Comparison of ENCODE assay signal across 18 mouse cellular contexts in the genomic region with DNA sequence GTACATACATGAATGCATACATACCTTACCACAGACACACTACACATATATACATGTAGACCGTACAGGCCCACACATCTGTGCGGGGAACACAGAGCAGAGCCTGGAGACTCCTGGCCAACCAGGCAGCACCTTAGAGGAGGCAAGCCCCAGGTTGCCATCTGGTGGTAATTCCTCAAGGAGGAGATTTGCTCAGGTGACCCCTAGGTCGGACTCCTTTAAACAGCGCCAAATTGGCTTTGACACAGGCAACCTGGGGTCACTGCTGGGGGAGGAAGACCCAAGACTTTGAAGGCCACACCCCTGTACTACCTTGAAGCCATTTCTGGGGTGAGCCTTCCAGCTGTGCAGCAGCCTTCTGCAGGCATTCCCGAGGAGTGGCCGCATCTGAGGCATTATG. TPM values are rescaled to one million over a fixed set of nuclear protein-coding genes. Genes with fewer than 3 reads are reported as not detected.
DNase-seq lines count a peak whose midpoint lies in the region; ATAC-seq and TF ChIP-seq lines count a peak whose summit lies in the region.
"Had no signal": no experiment of that assay in that cellular context is flagged by ENCODE, and none has a peak within 500 bp of the region (broad histone marks: within the 10 kb centered on the region; RNA-seq: fewer than 3 reads in every experiment).

No protein-coding gene starts in this region.

- H3K27me3 ChIP-seq in hindbrain, postnatal 0 days (ENCODE audit: insufficient read depth, low read length) = no peaks in the 10 kb centered on the region
- H3K27me3 ChIP-seq in hindbrain, embryonic 16.5 days (replicated peaks; ENCODE audit: control insufficient read depth, insufficient read depth, low read length) = 0 out of 2 replicates have a peak, but pooled peaks cover 3% of the 10 kb centered on the region
- H3K27me3 ChIP-seq in lung, postnatal 0 days (replicated peaks; ENCODE audit: insufficient read depth, low read length) = no peaks in the 10 kb centered on the region
- no peaks in the 10 kb centered on the region for H3K27me3 ChIP-seq in limb, embryonic 15.5 days
- H3K27me3 ChIP-seq: forebrain, embryonic 15.5 days had no signal

- H3K4me1 ChIP-seq in hindbrain, postnatal 0 days (ENCODE audit: insufficient read depth, low read length) = peaks cover 7% of the 10 kb centered on the region; the same call in 1 of the 2 replicates
- H3K4me1 ChIP-seq in hindbrain, embryonic 16.5 days (ENCODE audit: control insufficient read depth, insufficient read depth, low read depth, low read length) = peaks cover 7% of the 10 kb centered on the region; the same call in 1 of the 2 replicates
- H3K4me1 ChIP-seq in lung, postnatal 0 days (ENCODE audit: insufficient read depth, low read depth, low read length) = no peaks in the 10 kb centered on the region
- peaks cover 29% of the 10 kb centered on the region for H3K4me1 ChIP-seq in limb, embryonic 15.5 days

- H3K9me3 ChIP-seq in hindbrain, postnatal 0 days (ENCODE audit: low read length) = no peaks in the 10 kb centered on the region
- no peaks in the 10 kb centered on the region for H3K9me3 ChIP-seq in hindbrain, embryonic 16.5 days (ENCODE audit: control insufficient read depth, low read length)
- no peaks in the 10 kb centered on the region for H3K9me3 ChIP-seq in lung, postnatal 0 days (ENCODE audit: low read length)
- no peaks in the 10 kb centered on the region for H3K9me3 ChIP-seq in limb, embryonic 15.5 days
- H3K9me3 ChIP-seq: forebrain, embryonic 15.5 days had no signal

- no peak overlapping the region for H3K9ac ChIP-seq in hindbrain, postnatal 0 days (replicated peaks; ENCODE audit: low read length)
- H3K9ac ChIP-seq in hindbrain, embryonic 16.5 days (ENCODE audit: low read depth, low read length) = no peak overlapping the region
- no peak overlapping the region for H3K9ac ChIP-seq in lung, postnatal 0 days (replicated peaks; ENCODE audit: low read depth)
- H3K9ac ChIP-seq in limb, embryonic 15.5 days = no peak overlapping the region
- H3K9ac ChIP-seq: forebrain, embryonic 15.5 days had no signal

- no peak for DNase-seq in hindbrain, postnatal 0 days (ENCODE audit: low spot score)
- no peak for DNase-seq in lung, postnatal 0 days (ENCODE audit: low spot score)
- no peak for DNase-seq in lung, postnatal 36 days
- peak; percentile 39 for DNase-seq in ZHBTc4 (ENCODE audit: low read depth, low spot score)
- DNase-seq in yolk sac, embryonic 10.5 days (ENCODE audit: low spot score) = no peak
- DNase-seq in adrenal gland, postnatal 4 days (ENCODE audit: low spot score in 2 of 2) = no peak
- DNase-seq: adrenal gland, adult 8-10 months; cerebellum, adult 9-11 months; gastrocnemius, postnatal 10 days; left cerebral cortex, postnatal 4 days; lung, adult 18-20 months had no signal

- TF ChIP-seq EP300 in lung, postnatal 0 days (IDR thresholded peaks at IDR 0.05) = no peak

- ATAC-seq in hindbrain, postnatal 0 days = no peak
- ATAC-seq in hindbrain, embryonic 16.5 days = no peak
- no peak for ATAC-seq in lung, postnatal 0 days
- ATAC-seq in limb, embryonic 15.5 days (ENCODE audit: insufficient number of reproducible peaks, low FRiP score, low TSS enrichment, low read depth) = no peak
- ATAC-seq: forebrain, embryonic 15.5 days had no signal

- no peak overlapping the region for H3K27ac ChIP-seq in hindbrain, postnatal 0 days
- H3K27ac ChIP-seq in hindbrain, embryonic 16.5 days (ENCODE audit: low read depth, low read length) = no peak overlapping the region
- H3K27ac ChIP-seq in lung, postnatal 0 days (ENCODE audit: low read length) = no peak overlapping the region
- H3K27ac ChIP-seq in limb, embryonic 15.5 days = peak overlapping the region; percentile 62; the same call in 1 of the 2 replicates
- H3K27ac ChIP-seq: forebrain, embryonic 15.5 days had no signal

- WGBS in hindbrain, postnatal 0 days = 38% methylated on average over 6 of the region's 6 CpGs
- WGBS in hindbrain, embryonic 16.5 days = 31% methylated on average over 6 of the region's 6 CpGs
- whole genome bisulfite sequencing in lung, postnatal 0 days = 26% methylated on average over 6 of the region's 6 CpGs
- 20% methylated on average over 6 of the region's 6 CpGs for WGBS in limb, embryonic 15.5 days

- peak; percentile 30; the same call in 1 of the 2 replicates for TF ChIP-seq CTCF in hindbrain, postnatal 0 days (IDR thresholded peaks at IDR 0.05; ENCODE audit: low read depth)
- TF ChIP-seq CTCF in lung, postnatal 0 days (IDR thresholded peaks at IDR 0.05) = peak; percentile 45

- H3K4me3 ChIP-seq in hindbrain, postnatal 0 days (ENCODE audit: low read length) = no peak overlapping the region
- no peak overlapping the region for H3K4me3 ChIP-seq in hindbrain, embryonic 16.5 days (ENCODE audit: low read length)
- H3K4me3 ChIP-seq in lung, postnatal 0 days (ENCODE audit: low read depth, low read length) = no peak overlapping the region
- no peak overlapping the region for H3K4me3 ChIP-seq in limb, embryonic 15.5 days
- H3K4me3 ChIP-seq: forebrain, embryonic 15.5 days had no signal

- H3K36me3 ChIP-seq in hindbrain, postnatal 0 days (ENCODE audit: insufficient read depth, low read length) = no peaks in the 10 kb centered on the region
- H3K36me3 ChIP-seq in hindbrain, embryonic 16.5 days (ENCODE audit: control insufficient read depth, insufficient read depth, low read length) = no peaks in the 10 kb centered on the region
- H3K36me3 ChIP-seq in lung, postnatal 0 days (ENCODE audit: insufficient read depth, low read length) = no peaks in the 10 kb centered on the region
- no peaks in the 10 kb centered on the region for H3K36me3 ChIP-seq in limb, embryonic 15.5 days
- H3K36me3 ChIP-seq: forebrain, embryonic 15.5 days had no signal

- H3K4me2 ChIP-seq in hindbrain, postnatal 0 days (ENCODE audit: low read depth, low read length) = no peak overlapping the region
- no peak overlapping the region for H3K4me2 ChIP-seq in hindbrain, embryonic 16.5 days (ENCODE audit: low read length)
- H3K4me2 ChIP-seq in lung, postnatal 0 days (replicated peaks; ENCODE audit: low read depth, low read length) = no peak overlapping the region
- no peak overlapping the region for H3K4me2 ChIP-seq in limb, embryonic 15.5 days
- H3K4me2 ChIP-seq: forebrain, embryonic 15.5 days had no signal

RNA-seq across cellular contexts. Expression of a gene that starts 47.7 kb away (rescaled TPM):
- total RNA-seq in hindbrain, postnatal 0 days (2014; rRNA removed) = not detected in 2 replicates
- polyA plus RNA-seq in hindbrain, postnatal 0 days (2015; fragmentation: Nextera tagmentation; extraction: Ambion mirVana) = not detected in 2 replicates
- polyA plus RNA-seq in hindbrain, embryonic 16.5 days (2015; fragmentation: Nextera tagmentation; extraction: Ambion mirVana) = not detected in 2 replicates
- polyA plus RNA-seq in lung, postnatal 0 days (2015; fragmentation: Nextera tagmentation; extraction: Ambion mirVana) = 0.18 and 0.25 TPM in 2 replicates
- 0.12 and 0.32 TPM in 2 replicates for polyA plus RNA-seq in limb, embryonic 15.5 days (2015; fragmentation: Nextera tagmentation; extraction: Ambion mirVana)
- under 1 TPM in 1 of 2 experiments, not detected in 1; 0.22 TPM for total RNA-seq in adrenal gland, postnatal 4 days (2021)
- total RNA-seq: adrenal gland, adult 8-10 months; gastrocnemius, postnatal 10 days; heart, postnatal 25 days; layer of hippocampus, postnatal 10 days; left cerebral cortex, postnatal 4 days; megakaryocyte-erythroid progenitor cell, adult 5-6 weeks; neutrophil, adult 5-6 weeks had no signal
- polyA plus RNA-seq: forebrain, embryonic 15.5 days had no signal
